Mouse (Mus musculus) stomach, adult 2 months (tissue): ENCODE data around the gene Itgae. TPM values are rescaled to one million over a fixed set of nuclear protein-coding genes. Genes with fewer than 3 reads are reported as not detected.

ENCODE experiments used
- polyA plus RNA-seq: library from polyadenylated mRNA; depleted of rRNA; stranded (reverse); fragments of >200 nt; gene quantifications from 2 replicates; pipeline ENCODE4 v1.2.3, GENCODE M21; 2012; rRNA removed

The Itgae gene
- 0.28 and 0.52 TPM in 2 replicates for polyA plus RNA-seq

DNA sequence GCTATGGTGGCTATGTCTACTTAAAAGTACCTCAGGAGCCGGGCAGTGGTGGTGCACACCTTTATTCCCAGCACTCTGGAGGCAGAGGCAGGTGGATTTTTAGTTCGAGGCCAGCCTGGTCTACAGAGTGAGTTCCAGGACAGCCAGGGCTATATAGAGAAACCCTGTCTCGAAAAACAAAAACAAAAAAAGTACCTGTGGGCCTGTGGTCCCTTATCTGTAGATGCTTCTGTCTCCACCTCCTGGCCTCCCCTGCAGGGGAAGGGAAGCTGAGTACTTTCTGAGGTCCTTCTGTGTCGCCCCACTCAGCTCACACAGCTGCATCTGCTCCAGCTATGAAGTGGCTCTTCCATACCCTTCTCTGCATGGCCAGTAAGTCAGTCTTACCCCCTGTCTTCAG lies at the start of gene Itgae:
TSS of gene Itgae (plus strand) at position 301 of the 400 bp plus-strand sequence.

DNA sequence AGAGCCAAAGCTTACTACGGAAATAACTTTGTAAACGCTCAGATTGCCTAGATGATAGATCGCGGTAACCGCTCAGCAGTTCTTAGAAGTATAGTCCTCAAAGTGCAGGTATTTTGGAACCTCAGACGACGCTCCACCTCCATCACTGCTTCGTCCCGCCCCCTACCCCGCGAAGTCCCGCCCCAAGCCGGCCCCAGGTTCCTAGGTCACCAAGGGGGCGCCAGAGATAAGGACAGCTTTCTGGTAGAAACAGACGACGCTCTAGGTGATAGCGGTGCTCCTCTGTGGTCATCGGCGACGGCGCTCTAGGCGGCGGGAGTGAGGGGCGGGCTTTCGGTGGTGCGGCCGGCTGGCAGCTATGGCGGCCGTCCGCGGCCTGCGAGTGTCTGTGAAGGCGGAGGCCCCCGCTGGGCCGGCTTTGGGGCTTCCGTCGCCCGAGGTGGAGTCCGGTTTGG lies 42.8 kb upstream of the Itgae start, which contains the start of gene Ncbp3:
TSS of gene Ncbp3 (plus strand) at position 242 of the 455 bp plus-strand sequence.

DNA sequence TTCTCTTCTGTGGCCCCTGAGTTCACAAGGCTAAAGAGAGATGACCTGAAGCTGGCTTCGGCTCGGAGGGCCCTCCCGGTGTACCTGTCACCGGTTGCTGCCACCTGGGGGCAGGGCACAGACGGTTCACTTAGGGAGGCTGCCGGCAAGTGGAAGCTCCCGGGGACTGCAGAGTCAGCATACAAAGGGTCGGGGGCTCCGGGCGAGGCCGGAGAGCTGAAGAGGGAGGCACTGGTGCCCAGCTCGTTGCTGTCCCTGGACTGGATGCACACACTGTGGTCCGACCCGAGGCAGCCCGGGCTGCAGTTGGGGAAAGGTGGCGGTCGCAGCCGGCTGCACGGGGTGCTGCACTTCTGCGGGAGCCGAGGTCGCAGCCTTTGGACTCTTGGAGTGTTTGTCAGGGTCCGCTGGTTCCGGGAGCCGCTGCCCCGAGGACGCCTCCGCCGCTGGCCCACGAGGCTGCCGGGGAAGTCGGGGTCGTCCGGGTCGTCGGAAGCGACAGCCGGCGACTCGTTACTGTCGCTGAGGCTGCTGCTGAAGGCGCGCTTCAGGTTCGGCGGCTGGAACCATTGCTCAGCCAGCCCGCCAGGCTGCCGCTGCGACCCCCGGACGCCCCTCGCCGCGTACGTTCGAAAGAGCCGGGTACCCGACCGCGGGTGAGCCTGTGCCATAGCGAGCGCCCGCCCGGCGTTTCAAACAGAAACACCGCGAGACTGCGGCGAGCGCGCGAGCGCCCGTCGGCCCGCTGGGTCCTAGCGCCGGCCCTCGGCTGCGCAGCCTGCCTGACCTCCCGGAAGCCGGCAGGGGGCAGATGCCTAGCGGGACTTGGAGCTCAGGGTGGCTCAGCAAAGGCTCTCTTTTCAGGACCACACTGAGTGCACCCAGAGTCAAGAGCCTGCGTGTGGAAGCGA lies 47.5 kb downstream of the Itgae start, which contains the start of gene Haspin:
TSS of gene Haspin (minus strand) at position 704 of the 911 bp plus-strand sequence.

GRCm38 (mm10) chr11:73159957-73160810 lies 69.8 kb downstream of the Itgae start, which contains the start of gene P2rx5:
TSS of gene P2rx5 (plus strand) at chr11:73160421.

DNA sequence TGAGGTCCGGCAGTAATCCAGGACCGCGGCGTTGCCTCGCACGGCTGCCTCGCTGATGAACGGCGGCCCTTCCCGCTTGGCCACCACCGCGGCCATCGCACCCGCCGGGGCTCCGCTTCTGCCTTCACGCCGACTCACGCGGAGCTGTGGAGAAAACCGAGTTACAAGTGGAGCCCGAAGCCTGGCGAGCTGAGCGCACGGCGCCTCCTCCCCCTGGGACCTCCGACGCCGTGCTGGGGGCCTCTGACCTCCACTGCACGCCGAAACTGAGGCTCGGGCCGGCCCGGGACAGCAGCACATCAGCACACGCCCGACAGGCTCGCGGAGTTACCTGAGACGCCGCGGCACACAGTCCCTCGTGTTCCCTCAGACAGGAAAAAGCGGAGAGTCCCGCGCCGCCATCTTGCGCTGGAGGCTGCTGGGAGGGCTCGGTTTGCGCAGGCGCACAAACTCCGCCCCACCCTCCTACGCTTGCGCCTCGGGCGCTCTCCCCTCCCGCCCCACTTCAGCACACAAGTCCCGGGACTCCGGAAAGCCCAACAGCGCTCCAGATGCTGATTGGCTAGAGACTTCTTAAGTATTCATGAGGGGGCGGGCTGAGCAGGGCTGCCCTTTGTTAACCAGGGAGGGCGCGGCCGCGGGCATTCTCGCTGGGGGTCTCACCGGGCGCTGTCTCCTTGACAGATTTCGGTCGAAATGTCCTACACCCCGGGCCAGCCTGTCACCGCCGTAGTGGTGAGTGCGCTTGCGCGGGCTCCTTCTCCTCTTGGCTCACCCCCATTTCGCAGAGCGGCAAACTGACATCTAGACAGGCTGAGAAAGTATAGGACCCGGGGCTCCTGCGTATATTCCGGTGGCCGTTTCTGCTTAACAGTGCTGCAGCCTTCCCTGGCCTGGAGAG lies 86.5 kb downstream of the Itgae start, which contains the start of the genes Emc6 and Tax1bp3:
TSS of gene Emc6 (minus strand) at position 430 of the 901 bp plus-strand sequence.
TSS of gene Tax1bp3 (plus strand) at position 476 of the 901 bp plus-strand sequence.

Other genes starting within 250 kb of the Itgae start
- 108 and 126 TPM in 2 replicates for gene Atp2a3, start 129.4 kb upstream of the Itgae start, polyA plus RNA-seq
- 2.6 and 3.3 TPM in 2 replicates for gene P2rx1, start 91.5 kb upstream of the Itgae start, polyA plus RNA-seq
- 2.8 and 3.7 TPM in 2 replicates for gene Camkk1, start 71.6 kb upstream of the Itgae start, polyA plus RNA-seq
- gene Ncbp3, start 42.8 kb upstream of the Itgae start, polyA plus RNA-seq, result 0.52 and 0.67 TPM in 2 replicates
- 1.00 and 1.3 TPM in 2 replicates for gene Haspin, start 47.7 kb downstream of the Itgae start, polyA plus RNA-seq
- gene P2rx5, start 69.8 kb downstream of the Itgae start, polyA plus RNA-seq, result 0.25 and 0.48 TPM in 2 replicates
- 24.6 and 59.8 TPM in 2 replicates for gene Emc6, start 86.5 kb downstream of the Itgae start, polyA plus RNA-seq
- 70.2 and 75.3 TPM in 2 replicates for gene Tax1bp3, start 86.5 kb downstream of the Itgae start, polyA plus RNA-seq
- 8.0 and 9.1 TPM in 2 replicates for gene Ctns, start 108.5 kb downstream of the Itgae start, polyA plus RNA-seq
- 2.5 and 2.7 TPM in 2 replicates for gene Shpk, start 108.9 kb downstream of the Itgae start, polyA plus RNA-seq
- 0.09 TPM in 1 of 2 replicates, not detected in the other for gene Trpv1, start 143.7 kb downstream of the Itgae start, polyA plus RNA-seq
- gene Trpv3, start 176.8 kb downstream of the Itgae start, polyA plus RNA-seq, result 0.15 and 0.26 TPM in 2 replicates
- 0.08 and 0.17 TPM in 2 replicates for gene Aspa, start 239.0 kb downstream of the Itgae start, polyA plus RNA-seq
- not detected in 2 replicates for gene Gm49340, start 239.2 kb downstream of the Itgae start, polyA plus RNA-seq
- gene Spata22, start 239.2 kb downstream of the Itgae start, polyA plus RNA-seq, result not detected in 2 replicates